Mouse (Mus musculus): ENCODE results near the gene Gm3286.
"Not testable (repeated sequence)": the region's sequence is repeated elsewhere in the genome, so short reads cannot be mapped to it uniquely, and the experiment has no call there.

Gene Gm3286

DNA sequence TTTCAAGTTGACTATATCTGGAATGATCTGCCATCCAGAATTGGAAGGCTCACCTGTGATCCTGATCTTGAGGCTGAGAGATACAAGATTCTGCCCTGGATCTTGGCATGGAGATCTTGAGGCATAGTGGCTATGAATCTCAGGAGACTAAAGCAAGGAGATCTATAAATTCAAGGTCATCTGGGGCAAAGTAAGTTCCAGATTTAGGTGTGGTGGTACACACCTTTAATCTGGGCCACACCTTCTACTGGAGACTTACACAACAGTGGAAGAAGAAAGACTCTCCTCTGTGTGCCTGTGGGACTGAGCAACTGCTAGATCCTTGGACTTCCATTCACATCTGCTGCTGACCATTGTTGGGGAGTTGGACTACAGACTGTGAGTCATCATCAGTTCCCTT lies at the start of gene Gm3286:
Gm3286 (plus strand) TSS at position 301 of the 400 bp plus-strand sequence.
- DNase-seq (ENCODE audit: low spot score): not testable (repeated sequence)
